Comparison of ENCODE assay signal across 1 mouse cellular context in the genomic region with DNA sequence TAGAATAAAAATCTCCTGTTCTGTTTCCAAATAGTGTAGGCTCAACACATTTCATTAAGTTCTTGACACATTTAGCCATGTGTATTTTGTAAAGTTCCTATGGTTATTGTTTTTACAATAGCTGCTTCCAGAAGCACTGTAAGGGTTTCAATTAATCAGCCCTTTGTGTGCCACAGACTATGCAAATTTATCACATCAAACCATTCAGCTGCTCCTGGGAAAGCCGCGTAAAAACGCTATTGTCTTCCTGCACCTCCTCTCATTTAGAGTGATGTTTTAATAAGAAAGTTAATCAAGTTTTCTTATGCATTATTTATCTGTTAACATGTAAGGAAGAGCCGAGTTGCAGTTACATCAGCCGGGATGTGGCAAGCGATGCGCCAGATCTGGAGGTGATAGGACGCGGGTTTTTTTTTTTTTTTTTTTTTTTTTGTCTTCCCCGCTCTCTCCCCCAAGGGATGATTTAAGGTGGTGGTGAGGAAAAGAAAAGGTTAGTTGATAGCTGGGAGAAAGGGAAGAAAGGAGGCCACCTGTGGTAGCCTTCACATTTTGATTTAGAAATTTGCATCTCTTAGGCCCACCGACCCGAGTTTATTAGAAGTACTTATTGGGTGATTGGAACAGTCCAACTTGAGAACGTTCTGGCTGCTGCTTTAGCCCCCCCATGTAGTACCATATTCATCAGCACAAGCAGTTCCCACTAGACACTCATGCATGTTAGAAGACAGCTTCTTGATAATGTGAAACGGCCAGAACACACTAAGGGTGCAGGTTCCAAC.
TF ChIP-seq lines count a peak whose summit lies in the region.

No protein-coding gene starts in this region.

TF ChIP-seq in ES-E14, 5 proteins besides CTCF, POLR2A, EP300 and RAD21 (continued from another document):
- no peak for TF ChIP-seq ZC3H11A (IDR thresholded peaks at IDR 0.05; ENCODE audit: borderline replicate concordance, low read depth, low read length)
- TF ChIP-seq MAFK (IDR thresholded peaks at IDR 0.05; ENCODE audit: insufficient read depth, low read depth, low read length) = no peak
